15 mouse cellular contexts compared by ENCODE assay signal in genomic region chr6:115033441-115033840, GRCm38 (mm10).
"Had no signal": no experiment of that assay in that cellular context is flagged by ENCODE, and none has a peak within 500 bp of the region (broad histone marks: within the 10 kb centered on the region; RNA-seq: fewer than 3 reads in every experiment).

No protein-coding gene starts in this region.

- H3K27me3 ChIP-seq: intestine, embryonic 15.5 days; liver, embryonic 15.5 days; neural tube, embryonic 12.5 days; stomach, embryonic 15.5 days had no signal

- H3K27ac ChIP-seq: intestine, embryonic 15.5 days; left cerebral cortex, adult 2 months; limb, embryonic 10.5 days; liver, embryonic 15.5 days; neural tube, embryonic 12.5 days; stomach, embryonic 15.5 days had no signal

- ATAC-seq: intestine, embryonic 15.5 days; lung, postnatal 0 days had no signal

- DNase-seq: lung, adult 2 months; lung, postnatal 36 days; midbrain, embryonic 14.5 days; retina, postnatal 1 day; right cerebral cortex, postnatal 14 days; thymus, postnatal 4 days had no signal

- H3K9me3 ChIP-seq: intestine, embryonic 15.5 days; limb, embryonic 10.5 days; liver, embryonic 15.5 days; neural tube, embryonic 12.5 days; stomach, embryonic 15.5 days had no signal

- H3K9ac ChIP-seq: intestine, embryonic 15.5 days; liver, embryonic 15.5 days; neural tube, embryonic 12.5 days; stomach, embryonic 15.5 days had no signal

- H3K4me2 ChIP-seq: intestine, embryonic 15.5 days; liver, embryonic 11.5 days; liver, embryonic 15.5 days; neural tube, embryonic 12.5 days; stomach, embryonic 15.5 days had no signal

- H3K4me3 ChIP-seq: intestine, embryonic 15.5 days; left cerebral cortex, adult 2 months; limb, embryonic 10.5 days; liver, embryonic 15.5 days; myocyte; neural tube, embryonic 12.5 days; stomach, embryonic 15.5 days had no signal
